Comparison of ENCODE assay signal across 8 mouse cellular contexts in the genomic region with DNA sequence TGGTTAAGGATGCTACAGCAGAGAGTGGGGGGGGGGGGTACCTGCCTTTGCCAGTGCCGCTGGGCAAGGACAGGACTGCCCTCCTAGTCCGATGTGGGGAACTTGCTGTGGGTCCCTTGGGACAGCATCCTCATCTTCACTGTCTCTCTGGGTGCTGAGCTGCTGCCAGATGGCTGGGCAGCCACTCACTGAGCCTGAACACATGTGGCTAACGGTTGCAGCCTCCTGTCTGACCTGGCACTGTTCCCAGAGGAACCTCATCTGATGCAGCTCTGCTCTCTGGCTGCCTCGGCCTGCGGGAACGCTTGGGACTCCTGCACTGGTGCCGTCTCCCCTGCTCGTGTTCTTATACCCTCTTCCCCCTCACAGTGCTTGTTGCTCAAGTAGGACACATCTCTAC. TPM values are rescaled to one million over a fixed set of nuclear protein-coding genes. Genes with fewer than 3 reads are reported as not detected.
DNase-seq lines count a peak whose midpoint lies in the region; ATAC-seq and TF ChIP-seq lines count a peak whose summit lies in the region.

No protein-coding gene starts in this region.

- no peak overlapping the region for H3K4me3 ChIP-seq in lung, embryonic 14.5 days (ENCODE audit: low read depth, low read length)
- H3K4me3 ChIP-seq in forebrain, embryonic 16.5 days (replicated peaks; ENCODE audit: low read length), result no peak overlapping the region
- no peak overlapping the region for H3K4me3 ChIP-seq in hindbrain, embryonic 14.5 days (replicated peaks; ENCODE audit: low read length)
- no peak overlapping the region for H3K4me3 ChIP-seq in stomach, postnatal 0 days (ENCODE audit: low read depth, low read length)

- peak; percentile 39; the same call in 1 of the 2 replicates for ATAC-seq in lung, embryonic 14.5 days (ENCODE audit: insufficient read depth)
- peak; percentile 72 for ATAC-seq in forebrain, embryonic 16.5 days
- peak; percentile 27; the same call in 1 of the 2 replicates for ATAC-seq in hindbrain, embryonic 14.5 days (ENCODE audit: low FRiP score)
- peak; percentile 16 for ATAC-seq in megakaryocyte, adult 5-6 weeks (ENCODE audit: poor library complexity, severe bottlenecking)
- no peak for ATAC-seq in stomach, postnatal 0 days (ENCODE audit: low FRiP score, low TSS enrichment)

- H3K27ac ChIP-seq in lung, embryonic 14.5 days (ENCODE audit: low read depth), result no peak overlapping the region
- H3K27ac ChIP-seq in forebrain, embryonic 16.5 days (ENCODE audit: low read length), result no peak overlapping the region
- no peak overlapping the region for H3K27ac ChIP-seq in hindbrain, embryonic 14.5 days
- 0 out of 2 replicates have a peak overlapping the region, but pooled peaks have one; percentile 24 for H3K27ac ChIP-seq in stomach, postnatal 0 days (replicated peaks)

- peak; percentile 85 for DNase-seq in lung, embryonic 14.5 days
- DNase-seq in lung, postnatal 25 days (ENCODE audit: low spot score), result no peak
- peak; percentile 56 for DNase-seq in adrenal gland, adult 8-10 months
- peak; percentile 44 for DNase-seq in hindbrain, embryonic 14.5 days (ENCODE audit: low spot score)
- no peak for DNase-seq in stomach, postnatal 0 days (ENCODE audit: low spot score)
- no peak for DNase-seq in urinary bladder, postnatal 10 days (ENCODE audit: low spot score)

- H3K9me3 ChIP-seq in lung, embryonic 14.5 days (ENCODE audit: low read depth, low read length), result no peaks in the 10 kb centered on the region
- no peaks in the 10 kb centered on the region for H3K9me3 ChIP-seq in forebrain, embryonic 16.5 days (ENCODE audit: control insufficient read depth, low read length)
- no peaks in the 10 kb centered on the region for H3K9me3 ChIP-seq in hindbrain, embryonic 14.5 days (ENCODE audit: control insufficient read depth, low read length)
- H3K9me3 ChIP-seq in stomach, postnatal 0 days (ENCODE audit: control insufficient read depth, low read length), result no peaks in the 10 kb centered on the region

- H3K4me2 ChIP-seq in lung, embryonic 14.5 days, result no peak overlapping the region
- no peak overlapping the region for H3K4me2 ChIP-seq in forebrain, embryonic 16.5 days (ENCODE audit: low read length)
- no peak overlapping the region for H3K4me2 ChIP-seq in hindbrain, embryonic 14.5 days (replicated peaks)
- H3K4me2 ChIP-seq in stomach, postnatal 0 days (replicated peaks; ENCODE audit: low read depth), result no peak overlapping the region

- WGBS in lung, embryonic 14.5 days, result 30% methylated on average over 8 of the region's 8 CpGs
- 30% methylated on average over 8 of the region's 8 CpGs for WGBS in forebrain, embryonic 16.5 days
- WGBS in hindbrain, embryonic 14.5 days, result 45% methylated on average over 8 of the region's 8 CpGs
- 39% methylated on average over 8 of the region's 8 CpGs for WGBS in stomach, postnatal 0 days

- H3K9ac ChIP-seq in lung, embryonic 14.5 days, result no peak overlapping the region
- H3K9ac ChIP-seq in forebrain, embryonic 16.5 days (replicated peaks; ENCODE audit: low read depth, low read length), result no peak overlapping the region
- H3K9ac ChIP-seq in hindbrain, embryonic 14.5 days, result no peak overlapping the region
- H3K9ac ChIP-seq in stomach, postnatal 0 days (ENCODE audit: low read length), result no peak overlapping the region

- H3K36me3 ChIP-seq in lung, embryonic 14.5 days (ENCODE audit: insufficient read depth), result no peaks in the 10 kb centered on the region
- H3K36me3 ChIP-seq in forebrain, embryonic 16.5 days (ENCODE audit: control insufficient read depth, insufficient read depth), result no peaks in the 10 kb centered on the region
- H3K36me3 ChIP-seq in hindbrain, embryonic 14.5 days (replicated peaks; ENCODE audit: control insufficient read depth, insufficient read depth), result no peaks in the 10 kb centered on the region
- H3K36me3 ChIP-seq in stomach, postnatal 0 days (ENCODE audit: control insufficient read depth, insufficient read depth, low read length), result no peaks in the 10 kb centered on the region

- no peak for TF ChIP-seq EP300 in stomach, postnatal 0 days (optimal IDR thresholded peaks at IDR 0.05)

- TF ChIP-seq CTCF in lung, embryonic 14.5 days (IDR thresholded peaks at IDR 0.05; ENCODE audit: low read depth), result no peak
- TF ChIP-seq CTCF in stomach, postnatal 0 days (IDR thresholded peaks at IDR 0.05; ENCODE audit: low read depth), result no peak

- peaks cover 22% of the 10 kb centered on the region for H3K4me1 ChIP-seq in lung, embryonic 14.5 days (ENCODE audit: insufficient read depth)
- peaks cover 10% of the 10 kb centered on the region for H3K4me1 ChIP-seq in forebrain, embryonic 16.5 days (replicated peaks; ENCODE audit: control insufficient read depth, insufficient read depth, low read length)
- H3K4me1 ChIP-seq in hindbrain, embryonic 14.5 days (replicated peaks; ENCODE audit: control insufficient read depth, insufficient read depth, low read length), result peaks cover 15% of the 10 kb centered on the region
- peaks cover 25% of the 10 kb centered on the region for H3K4me1 ChIP-seq in stomach, postnatal 0 days (replicated peaks; ENCODE audit: control insufficient read depth, insufficient read depth)

- H3K27me3 ChIP-seq in lung, embryonic 14.5 days (ENCODE audit: insufficient read depth, low read length), result no peaks in the 10 kb centered on the region
- H3K27me3 ChIP-seq in forebrain, embryonic 16.5 days (replicated peaks; ENCODE audit: control insufficient read depth, insufficient read depth, low read length), result no peaks in the 10 kb centered on the region
- no peaks in the 10 kb centered on the region for H3K27me3 ChIP-seq in hindbrain, embryonic 14.5 days (ENCODE audit: control insufficient read depth, insufficient read depth, low read length)
- no peaks in the 10 kb centered on the region for H3K27me3 ChIP-seq in stomach, postnatal 0 days (ENCODE audit: control insufficient read depth, insufficient read depth, low read length)

RNA-seq across cellular contexts. Expression of a gene that starts 8.6 kb away (rescaled TPM):
- polyA plus RNA-seq in lung, embryonic 14.5 days (2014; fragmentation: Nextera tagmentation; extraction: Ambion mirVana), result 45.2 and 47.7 TPM in 2 replicates
- 10 to 100 TPM; 85.2 to 98.8 (median 89.6) TPM for total RNA-seq in adrenal gland, adult 8-10 months (2022)
- polyA plus RNA-seq in forebrain, embryonic 16.5 days (2015; fragmentation: Nextera tagmentation; extraction: Ambion mirVana), result 9.3 and 11.2 TPM in 2 replicates
- 28.1 and 34.1 TPM in 2 replicates for polyA plus RNA-seq in hindbrain, embryonic 14.5 days (2014; fragmentation: Nextera tagmentation; extraction: Ambion mirVana)
- 11.4 and 11.9 TPM in 2 replicates for total RNA-seq in megakaryocyte, adult 5-6 weeks (2015)
- 7.6 and 10.5 TPM in 2 replicates for total RNA-seq in megakaryocyte, adult 5-6 weeks (2017)
- 25.4 and 27.6 TPM in 2 replicates for polyA plus RNA-seq in stomach, postnatal 0 days (2015; fragmentation: Nextera tagmentation; extraction: Ambion mirVana)

Comparison
In these comparisons a context has a peak if more than half of its experiments do, and no peak if none do; other contexts are left out.
1. DNase-seq: peak in lung, embryonic 14.5 days (single experiment), adrenal gland, adult 8-10 months (single experiment) and hindbrain, embryonic 14.5 days (single experiment); none in lung, postnatal 25 days (single experiment), stomach, postnatal 0 days (single experiment) and urinary bladder, postnatal 10 days (single experiment).